Mouse (Mus musculus) testis, adult 2 months (tissue): ENCODE data around the gene Thumpd3. TPM values are rescaled to one million over a fixed set of nuclear protein-coding genes. Genes with fewer than 3 reads are reported as not detected.
A peak's percentile ranks its signal among the peaks of the same experiment; 100 is the strongest.

Experiments used
- H3K27ac ChIP-seq: fragments of 200-500 bp; 2 replicates; pipeline ENCODE4 v1.5.1; 2012; ENCODE audit warnings: low read depth, low read length; ENCODE audit not compliant: control insufficient read depth, insufficient read depth
- H3K27me3 ChIP-seq: fragments of 200-500 bp; 2 replicates; pipeline ENCODE4 v1.6.1; 2012; ENCODE audit warnings: mild to moderate bottlenecking, low read length, moderate library complexity; ENCODE audit not compliant: control insufficient read depth, insufficient read depth
- H3K36me3 ChIP-seq: fragments of 200-500 bp; 2 replicates; pipeline ENCODE4 v1.6.1; 2012; ENCODE audit warnings: mild to moderate bottlenecking, low read length; ENCODE audit not compliant: control insufficient read depth, insufficient read depth
- H3K4me1 ChIP-seq: fragments of 200-500 bp; 2 replicates; pipeline ENCODE4 v1.6.1; 2012; ENCODE audit warnings: low read length; ENCODE audit not compliant: control insufficient read depth, insufficient read depth
- H3K4me3 ChIP-seq: fragments of 200-500 bp; 2 replicates; pipeline ENCODE4 v1.5.1; 2012; ENCODE audit warnings: low read depth, mild to moderate bottlenecking, low read length, moderate library complexity, mixed read lengths; ENCODE audit not compliant: control insufficient read depth
- CTCF ChIP-seq: fragments of 200-500 bp; IDR thresholded peaks from 2 replicates; pipeline ENCODE4 v1.5.1; 2012; ENCODE audit warnings: low read depth, mild to moderate bottlenecking, inconsistent platforms, low read length, moderate library complexity; ENCODE audit not compliant: control insufficient read depth, insufficient read depth, insufficient replicate concordance
- POLR2A ChIP-seq: fragments of 200-500 bp; IDR thresholded peaks from 2 replicates; pipeline ENCODE4 v1.6.1; 2012; ENCODE audit warnings: low read depth, mild to moderate bottlenecking, inconsistent platforms, low read length, moderate library complexity; ENCODE audit not compliant: control insufficient read depth
- polyA plus RNA-seq: library from polyadenylated mRNA; depleted of rRNA; stranded (reverse); fragments of >200 nt; gene quantifications from 2 replicates; pipeline ENCODE4 v1.2.3, GENCODE M21; 2012

The Thumpd3 gene
- polyA plus RNA-seq, 1 experiment: 54.4 TPM

- TF ChIP-seq CTCF: no peak
- TF ChIP-seq POLR2A: no peak
- H3K4me1 ChIP-seq: no peaks in the 10 kb centered on the region
- H3K36me3 ChIP-seq: no peaks in the 10 kb centered on the region
- H3K27me3 ChIP-seq: no peaks in the 10 kb centered on the region
- no peak overlapping the region for H3K27ac ChIP-seq
- no peak overlapping the region for H3K4me3 ChIP-seq
These were observed 34.1 kb upstream of the Thumpd3 start for GRCm38 (mm10) chr6:113011886-113012285.

DNA sequence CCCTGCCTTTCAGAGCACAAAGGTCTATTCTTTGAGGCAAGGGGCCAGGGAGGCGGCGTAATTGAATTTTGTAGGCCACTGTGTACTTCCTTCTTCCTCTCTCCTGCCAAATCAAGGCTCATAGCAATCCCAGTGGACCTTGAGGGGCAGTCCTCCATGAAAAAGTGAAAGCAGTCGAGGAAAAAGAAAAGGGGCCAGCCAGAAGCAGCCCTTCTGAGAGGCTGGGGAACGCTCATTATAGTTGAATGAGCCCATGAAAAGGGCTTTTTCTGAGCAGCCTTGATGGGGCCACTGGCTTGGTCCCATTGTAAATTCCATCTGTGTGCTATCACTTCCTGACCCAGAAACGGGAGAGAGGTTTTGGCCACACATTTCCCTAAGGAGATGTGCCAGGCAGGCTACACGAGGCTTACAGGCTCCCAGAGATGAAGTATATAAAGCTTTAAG is 33.5 kb upstream of the Thumpd3 start:
- no peak overlapping the region for H3K4me3 ChIP-seq
- TF ChIP-seq CTCF (no peak), POLR2A (no peak)
- no peaks in the 10 kb centered on the region for H3K36me3 ChIP-seq
- H3K27me3 ChIP-seq: no peaks in the 10 kb centered on the region
- H3K4me1 ChIP-seq: no peaks in the 10 kb centered on the region
- H3K27ac ChIP-seq: peak overlapping the region; percentile 12; the same call in 1 of the 2 replicates

DNA sequence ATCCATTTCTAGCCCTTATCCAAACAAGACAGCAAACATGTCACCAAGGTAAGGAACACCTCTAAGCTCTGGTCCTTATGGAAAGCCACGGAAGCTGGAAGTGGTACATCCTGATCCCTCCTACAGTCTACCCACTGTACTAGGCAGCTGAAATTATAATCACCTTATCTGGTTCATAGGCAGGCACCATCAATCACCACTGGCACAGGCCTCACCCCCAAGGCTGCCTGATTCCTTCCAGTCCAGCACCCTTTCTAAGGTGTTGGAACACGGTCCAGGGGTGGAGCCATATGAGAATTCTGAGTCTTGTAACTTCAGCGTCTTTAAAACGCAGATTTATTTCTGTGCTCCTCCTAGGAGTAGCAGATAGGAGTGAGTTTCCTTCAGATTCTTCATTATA is 32.5 kb upstream of the Thumpd3 start:
- TF ChIP-seq POLR2A (no peak), CTCF (no peak)
- H3K36me3 ChIP-seq: no peaks in the 10 kb centered on the region
- no peak overlapping the region; the same call in 1 of the 2 replicates for H3K27ac ChIP-seq
- no peak overlapping the region for H3K4me3 ChIP-seq
- H3K27me3 ChIP-seq: no peaks in the 10 kb centered on the region
- H3K4me1 ChIP-seq: no peaks in the 10 kb centered on the region

- H3K4me1 ChIP-seq: no peaks in the 10 kb centered on the region
- no peaks in the 10 kb centered on the region for H3K27me3 ChIP-seq
- H3K27ac ChIP-seq: peak overlapping the region; percentile 49; the same call in 1 of the 2 replicates
- no peaks in the 10 kb centered on the region for H3K36me3 ChIP-seq
- no peak overlapping the region for H3K4me3 ChIP-seq
- TF ChIP-seq CTCF (no peak), POLR2A (no peak)
These were observed 28.5 kb upstream of the Thumpd3 start for GRCm38 (mm10) chr6:113017500-113018047.

GRCm38 (mm10) chr6:113018139-113018538 is 27.9 kb upstream of the Thumpd3 start:
- H3K4me1 ChIP-seq: no peaks in the 10 kb centered on the region
- TF ChIP-seq POLR2A: no peak
- H3K4me3 ChIP-seq: no peak overlapping the region
- no peaks in the 10 kb centered on the region for H3K27me3 ChIP-seq
- no peaks in the 10 kb centered on the region for H3K36me3 ChIP-seq
- H3K27ac ChIP-seq: no peak overlapping the region

GRCm38 (mm10) chr6:113024866-113025265 is 21.2 kb upstream of the Thumpd3 start:
- no peaks in the 10 kb centered on the region for H3K27me3 ChIP-seq
- no peaks in the 10 kb centered on the region for H3K4me1 ChIP-seq
- no peak overlapping the region for H3K27ac ChIP-seq
- TF ChIP-seq POLR2A (no peak), CTCF (no peak)
- no peak overlapping the region for H3K4me3 ChIP-seq
- no peaks in the 10 kb centered on the region for H3K36me3 ChIP-seq

- no peaks in the 10 kb centered on the region for H3K4me1 ChIP-seq
- no peak overlapping the region for H3K4me3 ChIP-seq
- H3K27ac ChIP-seq: no peak overlapping the region
- no peaks in the 10 kb centered on the region for H3K36me3 ChIP-seq
- TF ChIP-seq POLR2A (no peak), CTCF (no peak)
- H3K27me3 ChIP-seq: no peaks in the 10 kb centered on the region
These were observed 20.3 kb upstream of the Thumpd3 start for GRCm38 (mm10) chr6:113025774-113026173.

GRCm38 (mm10) chr6:113027446-113027845 is 18.6 kb upstream of the Thumpd3 start:
- no peaks in the 10 kb centered on the region for H3K36me3 ChIP-seq
- no peaks in the 10 kb centered on the region for H3K27me3 ChIP-seq
- H3K4me1 ChIP-seq: no peaks in the 10 kb centered on the region
- no peak overlapping the region for H3K4me3 ChIP-seq
- TF ChIP-seq CTCF (no peak), POLR2A (no peak)
- H3K27ac ChIP-seq: no peak overlapping the region
